31 mouse cellular contexts compared by ENCODE assay signal in the genomic region with DNA sequence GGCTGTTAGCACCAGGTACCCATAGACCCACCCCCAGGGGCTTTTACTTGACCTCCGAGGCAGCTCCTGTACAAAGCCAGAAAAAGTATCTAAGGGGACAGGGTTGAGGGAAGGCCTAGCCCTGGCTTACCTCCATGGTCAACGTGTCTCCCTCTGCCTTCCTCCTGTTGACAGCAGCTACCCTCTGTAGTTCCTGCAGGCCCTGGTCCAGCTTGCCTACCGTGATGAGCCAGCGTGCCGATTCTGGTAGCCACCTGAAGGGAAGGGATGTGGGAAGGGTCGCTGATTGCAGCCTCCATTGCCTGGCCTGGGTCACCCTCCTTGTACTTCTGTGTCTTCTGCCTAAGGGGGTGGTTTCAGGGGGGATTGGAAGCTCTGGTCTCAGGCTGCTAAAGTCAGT. TPM values are rescaled to one million over a fixed set of nuclear protein-coding genes. Genes with fewer than 3 reads are reported as not detected.
A peak's percentile ranks its signal among the peaks of the same experiment; 100 is the strongest.
DNase-seq lines count a peak whose midpoint lies in the region; ATAC-seq and TF ChIP-seq lines count a peak whose summit lies in the region.
"Had no signal": no experiment of that assay in that cellular context is flagged by ENCODE, and none has a peak within 500 bp of the region (broad histone marks: within the 10 kb centered on the region; RNA-seq: fewer than 3 reads in every experiment).

No protein-coding gene starts in this region.

- peaks cover 3% of the 10 kb centered on the region for H3K4me1 ChIP-seq in bone marrow, adult 2 months (ENCODE audit: control insufficient read depth, insufficient read depth, low read length)
- H3K4me1 ChIP-seq in forebrain, embryonic 16.5 days (replicated peaks; ENCODE audit: control insufficient read depth, insufficient read depth, low read length) = peaks cover 6% of the 10 kb centered on the region
- H3K4me1 ChIP-seq: embryonic facial prominence, embryonic 13.5 days; heart, embryonic 10.5 days; heart, embryonic 13.5 days had no signal

- 85% methylated on average over 6 of the region's 6 CpGs for WGBS in bone marrow, adult 2 months
- WGBS in forebrain, embryonic 16.5 days = 91% methylated on average over 6 of the region's 6 CpGs

- ATAC-seq in forebrain, embryonic 16.5 days = no peak
- ATAC-seq: forebrain, embryonic 15.5 days; hindbrain, postnatal 0 days; inflammation-experienced regulatory T-cells, adult 6 months; intestine, embryonic 16.5 days; Patski had no signal

- no peaks in the 10 kb centered on the region for H3K27me3 ChIP-seq in forebrain, embryonic 16.5 days (replicated peaks; ENCODE audit: control insufficient read depth, insufficient read depth, low read length)
- H3K27me3 ChIP-seq: CH12.LX; forebrain, embryonic 12.5 days; forebrain, embryonic 15.5 days had no signal

- H3K36me3 ChIP-seq in forebrain, embryonic 16.5 days (ENCODE audit: control insufficient read depth, insufficient read depth) = no peaks in the 10 kb centered on the region
- H3K36me3 ChIP-seq: embryonic facial prominence, embryonic 10.5 days; embryonic facial prominence, embryonic 13.5 days; forebrain, embryonic 12.5 days; forebrain, embryonic 15.5 days; G1E; heart, embryonic 10.5 days; heart, embryonic 13.5 days had no signal

- H3K4me3 ChIP-seq in bone marrow, adult 2 months (replicated peaks; ENCODE audit: control insufficient read depth, low read depth, low read length) = no peak overlapping the region
- H3K4me3 ChIP-seq in forebrain, embryonic 16.5 days (replicated peaks; ENCODE audit: low read length) = no peak overlapping the region
- H3K4me3 ChIP-seq: embryonic facial prominence, embryonic 10.5 days; embryonic facial prominence, embryonic 13.5 days; erythroblast, embryonic 14.5 days; forebrain, embryonic 12.5 days; forebrain, embryonic 15.5 days; heart, adult 2 months; heart, embryonic 10.5 days; heart, embryonic 13.5 days had no signal

- DNase-seq in cerebellum, adult 11-12 months = peak; percentile 62
- no peak for DNase-seq in cerebellum, adult 11 months
- peak; percentile 65 for DNase-seq in cerebellum, adult 9-11 months
- no peak for DNase-seq in cerebellum, adult 8-10 months
- DNase-seq: adrenal gland, postnatal 10 days; B cell, adult 2 months; embryo, embryonic 11 days; gastrocnemius, postnatal 10 days; gastrocnemius, postnatal 36 days; heart, adult 2 months; heart, postnatal 14 days; heart, postnatal 4 days; kidney, adult 18-20 months had no signal

- TF ChIP-seq POLR2A in bone marrow, adult 2 months (IDR thresholded peaks at IDR 0.05; ENCODE audit: borderline replicate concordance, control insufficient read depth, low read depth, low read length) = no peak

- H3K4me2 ChIP-seq in forebrain, embryonic 16.5 days (ENCODE audit: low read length) = no peak overlapping the region
- H3K4me2 ChIP-seq: embryonic facial prominence, embryonic 13.5 days; forebrain, embryonic 12.5 days; forebrain, embryonic 15.5 days; heart, embryonic 13.5 days; hindbrain, embryonic 14.5 days had no signal

- TF ChIP-seq CTCF in bone marrow, adult 2 months (IDR thresholded peaks at IDR 0.05; ENCODE audit: control insufficient read depth, insufficient read depth, low read length) = no peak

- H3K9ac ChIP-seq in forebrain, embryonic 16.5 days (replicated peaks; ENCODE audit: low read depth, low read length) = no peak overlapping the region
- H3K9ac ChIP-seq: embryonic facial prominence, embryonic 13.5 days; forebrain, embryonic 12.5 days; forebrain, embryonic 15.5 days; heart, embryonic 13.5 days; hindbrain, embryonic 14.5 days had no signal

- H3K27ac ChIP-seq in bone marrow, adult 2 months (ENCODE audit: control insufficient read depth, insufficient read depth, low read depth, low read length, poor library complexity) = peak overlapping the region; percentile 2; the same call in 1 of the 2 replicates
- no peak overlapping the region for H3K27ac ChIP-seq in forebrain, embryonic 16.5 days (ENCODE audit: low read length)
- H3K27ac ChIP-seq: embryonic facial prominence, embryonic 10.5 days; embryonic facial prominence, embryonic 13.5 days; forebrain, embryonic 12.5 days; forebrain, embryonic 15.5 days; heart, adult 2 months; heart, embryonic 10.5 days; heart, embryonic 13.5 days; hindbrain, embryonic 14.5 days; hindbrain, postnatal 0 days had no signal

- H3K9me3 ChIP-seq in forebrain, embryonic 16.5 days (ENCODE audit: control insufficient read depth, low read length) = no peaks in the 10 kb centered on the region
- H3K9me3 ChIP-seq: embryonic facial prominence, embryonic 10.5 days; embryonic facial prominence, embryonic 13.5 days; forebrain, embryonic 12.5 days; forebrain, embryonic 15.5 days; G1E; heart, embryonic 10.5 days; heart, embryonic 13.5 days had no signal

RNA-seq across cellular contexts. Expression of a gene that starts 4.3 kb away (rescaled TPM):
- polyA plus RNA-seq in bone marrow, adult 2 months (2011; ENCODE audit: insufficient read depth, insufficient read length, low replicate concordance, missing spikeins) = 1.0 TPM in 1 of 2 replicates, not detected in the other
- not detected in 2 replicates for polyA plus RNA-seq in forebrain, embryonic 16.5 days (2015; fragmentation: Nextera tagmentation; extraction: Ambion mirVana)
- polyA plus RNA-seq: embryonic facial prominence, embryonic 10.5 days; embryonic facial prominence, embryonic 13.5 days; erythroblast, embryonic 14.5 days; forebrain, embryonic 12.5 days; forebrain, embryonic 15.5 days; G1E; heart, adult 2 months; heart, embryonic 10.5 days; heart, embryonic 13.5 days; heart, embryonic 16.5 days; hindbrain, embryonic 11.5 days; hindbrain, embryonic 14.5 days; inflammation-experienced regulatory T-cells, adult 6 months; intestine, embryonic 16.5 days; Patski had no signal

Comparison
In these comparisons a context has a peak if more than half of its experiments do, and no peak if none do; other contexts are left out.
1. DNase-seq: peak in cerebellum, adult 11-12 months (single experiment) and cerebellum, adult 9-11 months (single experiment); none in cerebellum, adult 11 months (single experiment) and cerebellum, adult 8-10 months (single experiment).